Mouse (Mus musculus): ENCODE results near the gene Nol12. TPM values are rescaled to one million over a fixed set of nuclear protein-coding genes. Genes with fewer than 3 reads are reported as not detected.

Nol12 gene
- total and polyA plus RNA-seq, 3 experiments, result 13.7 to 91.1 (median 33.2) TPM

- H3K4me1 ChIP-seq (ENCODE audit: control insufficient read depth in 1 of 2, insufficient read depth in 2 of 2), result peaks cover 49 to 93% of the 10 kb centered on the region in 2 experiments
- peaks cover 26 to 43% of the 10 kb centered on the region in 2 experiments for H3K36me3 ChIP-seq (replicated peaks in 1 of 2; ENCODE audit: control insufficient read depth in 1 of 2, insufficient read depth in 1 of 2, low read length in 1 of 2)
- H3K9me3 ChIP-seq (replicated peaks; ENCODE audit: low read length), result no peaks in the 10 kb centered on the region
- no peaks in the 10 kb centered on the region for H3K27me3 ChIP-seq (replicated peaks)
- peak overlapping the region in 2 of 3 experiments; percentile 5 to 23 for H3K4me3 ChIP-seq (replicated peaks in 1 of 3; ENCODE audit: low read depth in 2 of 3, low read length in 2 of 3, poor library complexity in 1 of 3)
- H3K79me2 ChIP-seq (replicated peaks; ENCODE audit: control insufficient read depth, extremely low read depth, insufficient read depth, poor library complexity, severe bottlenecking), result no peaks in the 10 kb centered on the region
- H3K4me2 ChIP-seq (ENCODE audit: insufficient read depth, low read depth, poor library complexity, severe bottlenecking), result peak overlapping the region; percentile 33; the same call in 1 of the 2 replicates
- peak overlapping the region; percentile 77 for H3K27ac ChIP-seq (ENCODE audit: insufficient read depth, low read depth)
- in situ Hi-C loops (cut with MboI; ENCODE audit: low pct_ligation_motif_present, low pct_unique_long_range_greater_than_20kb, low sequenced_read_pairs) (no loop called here), dilution Hi-C loops (cut with MboI; ENCODE audit: extremely low pct_ligation_motif_present, extremely low pct_unique_long_range_greater_than_20kb, low sequenced_read_pairs) (no loop called here)
- DNase-seq (ENCODE audit: extremely low read depth), result peak; percentile 71
- no peak overlapping the region for H3K9ac ChIP-seq (ENCODE audit: insufficient read depth, low read depth)
- TF ChIP-seq JUN (IDR thresholded peaks at IDR 0.05; ENCODE audit: insufficient read depth, low read depth, low read length), result no peak
- TF ChIP-seq ZC3H11A (IDR thresholded peaks at IDR 0.05; ENCODE audit: low read depth, low read length), result no peak
- TF ChIP-seq RCOR1 (conservative IDR thresholded peaks at IDR 0.05; ENCODE audit: low read depth, low read length), result no peak
- no peak for TF ChIP-seq KAT2A (IDR thresholded peaks at IDR 0.05; ENCODE audit: insufficient replicate concordance, low read length)
- no peak for TF ChIP-seq JUND (conservative IDR thresholded peaks at IDR 0.05; ENCODE audit: low read depth, low read length)
- no peak for TF ChIP-seq CHD1 (IDR thresholded peaks at IDR 0.05; ENCODE audit: low read depth, low read length)
- no peak for TF ChIP-seq CTCF (conservative IDR thresholded peaks at IDR 0.05 in 1 of 2, IDR thresholded peaks at IDR 0.05 in 1 of 2; ENCODE audit: low read depth in 2 of 2, low read length in 2 of 2)
- 0 out of 2 replicates have a peak, but pooled peaks have one; percentile 65 for TF ChIP-seq UBTF (IDR thresholded peaks at IDR 0.05; ENCODE audit: low read depth, low read length)
- peak; percentile 34; the same call in 1 of the 2 replicates for TF ChIP-seq EP300 (IDR thresholded peaks at IDR 0.05; ENCODE audit: low read length)
- no peak for TF ChIP-seq SIN3A (IDR thresholded peaks at IDR 0.05; ENCODE audit: low read length)
- no peak for TF ChIP-seq MAZ (IDR thresholded peaks at IDR 0.05; ENCODE audit: low read depth, low read length)
- TF ChIP-seq NRF1 (IDR thresholded peaks at IDR 0.05; ENCODE audit: low read depth, low read length), result no peak
- no peak for TF ChIP-seq POLR2AphosphoS2 (IDR thresholded peaks at IDR 0.05; ENCODE audit: low read depth, low read length)
- no peak; the same call in 1 of the 2 replicates for TF ChIP-seq BHLHE40 (IDR thresholded peaks at IDR 0.05; ENCODE audit: low read depth, low read length)
- TF ChIP-seq HCFC1 (IDR thresholded peaks at IDR 0.05; ENCODE audit: low read depth, low read length), result 0 out of 2 replicates have a peak, but pooled peaks have one; percentile 6
- no peak for TF ChIP-seq MYC (IDR thresholded peaks at IDR 0.05; ENCODE audit: low read depth, low read length)
- TF ChIP-seq E2F4 (IDR thresholded peaks at IDR 0.05; ENCODE audit: insufficient replicate concordance, low read depth, low read length), result no peak
- no peak for TF ChIP-seq MAX (IDR thresholded peaks at IDR 0.05; ENCODE audit: low read length)
- no peak for TF ChIP-seq MXI1 (IDR thresholded peaks at IDR 0.05; ENCODE audit: low read depth, low read length)
- no peak for TF ChIP-seq MAFK (IDR thresholded peaks at IDR 0.05; ENCODE audit: insufficient replicate concordance, low read length)
- TF ChIP-seq SMC3 (IDR thresholded peaks at IDR 0.05; ENCODE audit: low read depth, low read length), result no peak
- no peak for TF ChIP-seq USF1 (IDR thresholded peaks at IDR 0.05; ENCODE audit: low read depth, low read length)
- TF ChIP-seq ELF1 (IDR thresholded peaks at IDR 0.05; ENCODE audit: low read depth, low read length), result peak; percentile 27; the same call in 1 of the 2 replicates
- no peak for TF ChIP-seq GABPA (IDR thresholded peaks at IDR 0.05; ENCODE audit: insufficient replicate concordance, low read depth, low read length)
- TF ChIP-seq RAD21 (IDR thresholded peaks at IDR 0.05; ENCODE audit: low read depth, low read length), result no peak
- 0 out of 2 replicates have a peak, but pooled peaks have one; percentile 9 for TF ChIP-seq ETS1 (conservative IDR thresholded peaks at IDR 0.05; ENCODE audit: low read depth, low read length)
- no peak for TF ChIP-seq MEF2A (IDR thresholded peaks at IDR 0.05; ENCODE audit: borderline replicate concordance, low read depth, low read length)
- no peak for TF ChIP-seq PAX5 (IDR thresholded peaks at IDR 0.05; ENCODE audit: low read length)
- TF ChIP-seq ZMIZ1 (IDR thresholded peaks at IDR 0.05; ENCODE audit: low read depth, low read length), result no peak
- TF ChIP-seq NELFE (IDR thresholded peaks at IDR 0.05; ENCODE audit: low read depth, low read length), result no peak
- peak; percentile 42; the same call in 1 of the 2 replicates for TF ChIP-seq IRF4 (IDR thresholded peaks at IDR 0.05; ENCODE audit: low read depth, low read length)
- TF ChIP-seq USF2 (conservative IDR thresholded peaks at IDR 0.05; ENCODE audit: low read depth, low read length), result no peak
- peak; percentile 55; the same call in 1 of the 2 replicates for TF ChIP-seq TCF12 (IDR thresholded peaks at IDR 0.05; ENCODE audit: low read depth, low read length)
- no peak for TF ChIP-seq TBP (conservative IDR thresholded peaks at IDR 0.05; ENCODE audit: low read depth, low read length)
- TF ChIP-seq ZNF384 (IDR thresholded peaks at IDR 0.05; ENCODE audit: low read depth, low read length), result no peak
- no peak for TF ChIP-seq ZKSCAN1 (IDR thresholded peaks at IDR 0.05; ENCODE audit: borderline replicate concordance, low read depth, low read length)
- peak; percentile 27; the same call in 1 of the 2 replicates for TF ChIP-seq POLR2A (IDR thresholded peaks at IDR 0.05; ENCODE audit: low read depth, low read length)
- no peak for TF ChIP-seq CHD2 (IDR thresholded peaks at IDR 0.05; ENCODE audit: low read length)
Measured at GRCm38 (mm10) chr15:78894726-78895125, 40.0 kb upstream of the Nol12 start.
